Mouse (Mus musculus) lung, postnatal 4 days (tissue): ENCODE data around the gene Tbc1d23.
"Not testable (repeated sequence)": the region's sequence is repeated elsewhere in the genome, so short reads cannot be mapped to it uniquely, and the experiment has no call there.

ENCODE experiments used
- DNase-seq, 2 experiments: peaks; one replicate each; pipeline ENCODE4 v3.0.0; 2021

Tbc1d23 gene

DNA sequence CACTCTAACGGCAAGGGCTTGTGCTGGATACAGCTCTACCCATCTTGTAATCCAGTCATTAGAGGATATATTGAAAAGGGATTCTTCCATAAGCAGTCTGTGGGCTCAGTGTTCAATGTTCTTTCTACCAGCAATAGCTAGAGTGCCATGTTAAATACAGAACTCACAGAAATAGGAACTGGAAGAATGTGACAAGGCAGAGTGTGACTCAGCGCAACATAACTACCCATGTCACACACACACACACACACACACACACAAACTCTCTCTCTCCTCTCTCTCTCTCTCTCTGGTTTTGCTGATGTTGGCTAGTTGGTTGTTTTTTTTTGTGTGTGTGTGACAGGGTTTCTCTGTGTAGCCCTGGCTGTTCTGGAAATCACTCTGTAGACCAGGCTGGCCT lies 20.3 kb downstream of the Tbc1d23 start:
- no peak for DNase-seq

DNA sequence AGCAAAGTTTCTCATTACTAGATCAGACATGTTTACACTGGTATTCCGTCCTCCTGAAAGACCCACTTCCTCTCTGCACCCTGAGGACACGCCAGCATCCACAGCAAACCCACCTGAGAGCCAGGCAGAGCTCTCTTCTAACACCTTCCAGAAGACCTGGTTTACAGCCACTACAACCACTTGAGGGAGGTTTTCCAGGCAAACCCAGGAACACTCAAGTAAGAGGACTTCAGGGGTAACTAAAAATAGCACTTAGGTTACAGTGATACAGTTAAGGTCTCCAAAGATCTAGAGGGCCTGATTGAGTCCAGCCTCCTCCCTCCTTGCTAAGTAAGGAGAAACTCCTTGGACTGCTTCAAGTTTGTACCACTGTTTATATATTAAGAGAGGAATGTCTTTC lies 23.0 kb downstream of the Tbc1d23 start:
- peak in 1 of 2 experiments; percentile 35 for DNase-seq

DNA sequence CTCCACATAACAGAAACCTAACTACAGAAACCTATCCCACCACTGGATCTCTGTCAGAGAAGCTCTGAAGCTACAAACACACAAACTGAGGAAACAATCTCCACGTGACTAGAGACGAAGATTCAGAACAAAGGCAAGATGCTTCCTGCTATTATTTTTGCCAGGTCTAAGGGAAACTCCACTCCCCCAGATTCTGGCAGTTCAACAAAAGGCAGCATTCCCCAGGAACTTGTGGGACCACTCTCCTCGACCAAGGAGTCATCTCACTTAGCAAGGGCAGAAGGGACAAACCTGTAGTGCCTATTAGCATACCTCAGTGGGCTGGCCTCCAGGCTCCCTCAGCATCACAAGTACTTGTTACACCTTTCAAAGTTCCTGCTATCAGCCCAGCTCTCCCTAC lies 34.0 kb downstream of the Tbc1d23 start:
- DNase-seq: no peak

DNA sequence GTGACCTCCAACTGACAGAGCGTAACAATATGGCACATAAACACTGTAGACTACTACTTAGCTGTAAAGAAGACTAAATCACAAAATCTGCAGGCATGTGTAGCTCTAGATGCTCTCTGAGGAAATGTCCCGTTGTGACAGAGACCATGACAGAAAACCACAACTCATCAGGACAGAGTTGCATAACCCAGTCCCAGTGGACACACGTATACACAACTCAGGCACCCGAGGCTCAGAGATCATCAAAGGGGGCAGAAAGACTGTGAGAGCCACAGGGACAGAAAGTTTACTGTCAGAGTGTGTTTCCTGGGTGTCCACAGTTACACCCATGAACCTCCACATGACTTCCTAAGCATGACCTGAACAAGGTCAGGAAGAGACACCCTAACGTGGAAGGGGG lies 34.7 kb downstream of the Tbc1d23 start:
- DNase-seq: no peak

DNA sequence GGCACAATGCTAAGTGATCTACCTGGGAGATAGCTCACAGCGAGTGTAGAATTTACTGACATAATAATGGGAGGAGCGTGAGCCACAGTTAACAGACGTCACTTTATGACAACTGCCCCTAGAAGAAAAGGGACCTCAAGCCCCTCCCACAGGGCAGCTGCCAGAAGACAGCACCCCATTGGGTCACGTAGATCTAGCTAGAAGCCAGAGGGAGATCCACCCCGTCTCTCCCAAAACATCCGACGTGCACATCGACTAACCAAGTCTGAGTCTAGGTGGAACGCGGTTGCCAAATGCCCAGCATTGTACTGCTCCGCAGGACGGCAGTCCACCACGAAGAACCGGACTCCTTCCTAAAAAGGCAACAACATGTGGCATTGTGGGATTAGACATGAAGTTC lies 40.1 kb downstream of the Tbc1d23 start:
- no peak for DNase-seq

DNA sequence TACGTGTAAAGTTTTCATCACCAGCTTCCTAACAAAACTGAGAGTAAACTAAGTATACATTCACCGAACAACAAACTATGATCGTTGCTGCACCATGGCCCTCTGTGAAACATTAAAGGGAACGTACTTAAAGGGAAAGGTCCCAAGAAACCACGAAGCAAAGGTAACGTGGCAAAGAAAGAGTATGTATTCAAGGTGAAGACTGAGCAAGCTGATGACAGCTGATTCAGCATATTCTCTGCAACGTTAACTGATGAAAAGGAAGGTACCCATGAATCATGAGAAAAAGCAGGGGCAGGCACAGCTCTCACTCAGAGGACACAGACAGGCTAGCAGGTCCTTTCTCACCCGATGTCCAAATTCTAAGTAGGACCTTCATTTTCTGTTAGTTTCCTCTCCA lies 40.9 kb downstream of the Tbc1d23 start:
- DNase-seq: no peak

DNA sequence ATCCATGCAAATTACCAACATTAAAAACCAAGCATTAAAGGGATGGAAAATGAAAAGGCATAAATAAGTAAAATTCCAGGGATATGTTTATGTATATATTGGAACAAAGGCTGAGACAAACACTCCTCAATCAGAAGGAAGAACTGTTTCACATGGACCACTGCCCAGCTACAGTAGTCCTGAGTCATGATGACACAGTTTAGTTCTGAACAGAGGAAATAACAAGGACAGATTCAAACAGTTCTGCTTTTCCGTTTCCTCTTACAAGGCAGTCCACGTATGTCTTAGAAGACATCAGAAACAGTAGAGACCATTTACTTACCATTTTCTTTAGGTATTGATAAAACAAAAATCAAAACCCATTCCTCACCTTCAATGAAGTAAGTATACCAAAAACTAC lies 41.8 kb downstream of the Tbc1d23 start:
- no peak for DNase-seq

DNA sequence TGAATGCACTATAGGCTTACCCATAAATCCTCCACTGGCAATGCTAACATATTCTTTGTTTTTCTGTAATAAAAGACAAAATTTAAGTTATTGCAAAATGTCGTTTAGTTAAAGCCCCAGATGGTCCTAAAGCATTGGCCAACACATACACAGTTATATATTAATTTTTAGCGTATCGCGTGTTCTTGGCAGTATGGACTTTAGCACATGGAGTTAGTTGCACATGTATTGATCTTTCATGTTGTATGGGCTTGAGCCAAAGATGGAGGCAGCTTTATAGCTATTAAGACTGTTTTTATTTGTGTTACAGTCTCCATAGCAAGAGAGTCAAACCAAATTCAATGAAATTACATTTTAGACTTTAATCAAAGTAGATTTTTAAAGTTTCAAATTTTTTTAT lies 44.7 kb downstream of the Tbc1d23 start:
- no peak for DNase-seq

DNA sequence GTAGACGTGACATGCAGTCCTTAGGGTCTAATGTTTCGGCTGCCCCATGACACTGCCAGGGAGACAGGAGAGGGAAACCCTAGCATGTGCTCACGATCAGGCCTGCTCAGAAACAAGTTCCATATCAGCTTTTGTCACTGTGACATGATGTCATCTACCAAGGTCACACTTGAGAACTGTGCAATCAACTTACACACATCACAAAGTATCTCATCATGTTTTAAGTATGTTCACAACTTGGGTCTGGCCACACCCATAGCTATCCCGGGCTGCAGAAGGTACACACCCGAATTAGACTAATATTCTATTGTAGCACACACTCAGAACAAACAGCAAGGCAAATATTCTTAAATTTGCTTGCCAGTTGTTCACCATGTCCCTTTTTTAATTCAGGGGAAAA lies 49.3 kb downstream of the Tbc1d23 start:
- DNase-seq: no peak

DNA sequence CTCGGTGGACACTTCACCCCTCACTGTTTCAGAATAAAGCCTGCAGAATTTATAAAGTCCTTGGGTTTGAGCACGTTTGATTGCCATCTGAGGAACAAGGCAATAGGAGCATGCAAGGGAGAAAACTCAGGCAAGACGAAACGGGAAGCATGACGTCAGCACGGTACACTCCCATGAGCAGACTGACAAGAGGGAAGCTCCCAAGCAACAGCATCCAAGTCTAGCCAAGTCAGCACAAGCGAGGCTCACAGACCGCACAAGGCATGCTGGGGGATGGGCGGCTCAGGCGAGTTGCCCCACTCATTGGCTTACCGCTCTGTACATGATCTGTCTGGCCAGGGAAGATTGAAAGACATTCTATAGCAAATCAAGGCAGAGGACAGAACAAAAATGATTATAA lies 50.1 kb downstream of the Tbc1d23 start:
- DNase-seq: peak; percentile 28 to 34

DNA sequence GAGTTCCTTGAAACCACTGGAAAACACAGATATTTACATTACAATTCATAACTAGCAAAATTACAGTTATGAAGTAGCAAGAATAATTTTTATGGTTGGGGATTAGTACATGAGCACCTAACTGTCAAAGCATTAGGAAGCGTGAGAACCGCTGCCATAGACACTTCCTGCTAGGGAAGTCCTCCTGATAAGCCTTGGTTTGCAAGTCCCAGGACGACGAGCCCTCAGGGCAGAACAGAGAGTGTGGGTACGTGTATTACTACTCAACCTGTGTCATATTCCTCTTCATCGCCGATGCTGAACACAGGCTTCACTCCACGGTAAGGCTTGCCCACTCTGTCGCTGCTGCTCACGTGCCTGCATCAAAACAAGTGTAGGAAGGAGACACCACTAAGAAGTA lies 53.6 kb downstream of the Tbc1d23 start:
- DNase-seq: no peak

DNA sequence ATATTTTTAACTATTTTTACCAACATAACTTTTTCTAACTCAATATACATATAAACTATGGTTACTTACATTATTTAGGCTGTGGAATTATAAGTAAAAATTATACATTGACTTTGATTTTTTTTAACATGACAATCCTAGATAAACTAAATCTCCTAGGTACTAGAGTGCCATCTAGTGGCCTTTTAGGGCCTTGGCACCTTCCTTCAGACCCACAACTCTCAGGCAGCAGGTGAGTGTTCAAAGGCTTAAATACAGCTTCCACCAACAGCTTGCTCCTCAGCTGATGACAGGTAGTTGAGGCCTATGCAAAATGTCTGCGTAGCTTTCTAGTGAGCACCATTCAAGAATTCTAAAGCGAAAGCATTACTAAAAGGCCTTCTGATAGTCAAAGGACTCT lies 54.0 kb downstream of the Tbc1d23 start:
- DNase-seq: peak in 1 of 2 experiments; percentile 28

DNA sequence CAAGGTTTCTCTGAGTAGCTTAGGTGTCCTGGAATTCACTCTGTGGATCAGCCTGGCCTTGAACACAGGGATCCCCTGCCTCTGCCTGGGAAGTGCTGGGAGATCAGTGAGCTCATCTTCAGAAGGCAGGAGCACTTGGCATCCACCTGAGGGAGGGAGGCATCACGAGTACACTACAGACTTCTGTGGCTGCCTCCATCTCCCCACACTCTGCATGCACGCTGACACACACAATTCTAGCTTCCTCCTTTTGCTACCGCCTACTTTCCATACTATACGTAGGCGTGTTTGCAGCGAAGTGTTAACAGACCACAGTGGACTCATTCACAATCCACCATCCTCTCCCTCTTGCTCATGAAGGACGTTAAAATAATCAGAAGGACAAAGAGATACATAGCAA lies 55.0 kb downstream of the Tbc1d23 start:
- no peak for DNase-seq

DNA sequence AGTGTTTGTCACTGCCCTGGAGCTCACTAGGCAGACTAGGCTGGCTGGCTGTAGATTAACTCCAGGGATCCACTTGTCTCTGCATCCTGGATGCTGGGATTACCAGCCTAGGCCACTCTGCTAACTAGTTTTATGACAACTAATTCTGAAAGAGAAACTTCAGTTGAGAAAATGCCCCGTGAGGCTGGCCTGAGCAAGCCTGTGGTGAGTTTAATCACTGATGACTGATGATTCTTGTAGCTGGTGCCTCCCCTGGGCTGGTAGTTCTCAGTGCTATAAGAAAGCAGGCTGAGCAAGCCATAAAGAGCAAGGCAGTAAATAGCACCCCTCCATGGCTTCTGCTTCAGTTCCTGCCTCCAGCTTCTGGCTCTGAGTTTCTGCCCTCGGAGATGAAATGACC lies 55.6 kb downstream of the Tbc1d23 start:
- DNase-seq: no peak

DNA sequence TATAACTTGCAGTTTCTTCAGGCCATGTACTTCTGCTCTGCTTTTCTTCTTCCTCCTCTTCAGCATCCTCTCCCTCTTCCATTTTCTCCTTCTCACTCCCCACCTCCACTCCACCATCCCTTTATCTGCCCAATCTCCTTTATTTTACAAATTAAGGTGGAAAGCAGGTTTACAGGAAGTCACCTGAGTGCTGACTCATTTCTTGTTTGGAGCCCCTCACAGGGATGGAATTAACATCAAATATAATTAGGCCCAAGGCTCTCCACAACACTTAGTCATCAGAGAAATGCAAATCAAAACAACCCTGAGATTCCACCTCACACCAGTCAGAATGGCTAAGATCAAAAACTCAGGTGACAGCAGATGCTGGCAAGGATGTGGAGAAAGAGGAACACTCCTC lies 56.8 kb downstream of the Tbc1d23 start:
- not testable (repeated sequence) for DNase-seq

DNA sequence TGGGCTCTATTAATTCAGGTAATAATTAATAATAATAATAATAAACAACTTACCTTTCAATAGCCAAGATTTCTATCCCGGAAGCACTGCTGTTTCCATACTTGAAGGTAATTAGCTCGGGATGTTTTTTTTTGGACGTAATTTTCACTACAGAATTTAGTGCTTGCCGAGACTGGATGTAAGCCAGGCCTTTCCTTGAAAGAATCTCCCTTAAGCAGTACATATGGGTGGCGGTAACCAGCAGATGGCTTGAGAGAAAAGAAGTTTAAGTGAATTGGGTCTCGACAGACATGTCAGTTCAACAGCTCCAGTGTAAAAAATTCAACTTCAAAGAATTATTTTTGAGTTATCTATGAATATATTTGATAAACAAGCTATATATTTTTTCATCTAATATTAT lies 59.7 kb downstream of the Tbc1d23 start:
- DNase-seq: no peak

DNA sequence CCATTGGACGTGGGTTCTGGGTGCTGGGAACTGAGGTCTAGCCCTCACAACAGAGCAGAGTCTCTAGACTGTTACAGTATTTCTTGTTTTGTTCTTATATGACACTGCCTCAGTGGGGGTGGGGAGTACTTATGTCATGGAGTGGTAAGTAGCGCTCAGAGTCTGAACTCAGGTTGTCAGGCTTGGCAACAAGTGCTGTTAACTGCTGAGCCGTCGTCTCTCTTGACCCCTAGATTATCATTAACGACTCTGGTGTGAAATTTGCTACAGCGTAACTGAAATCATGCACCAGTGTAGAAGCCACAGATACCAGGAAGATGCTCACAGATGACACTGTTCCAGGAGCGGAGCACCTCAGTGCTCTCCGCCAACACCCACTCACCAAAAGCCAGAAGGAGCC lies 60.1 kb downstream of the Tbc1d23 start:
- no peak for DNase-seq

DNA sequence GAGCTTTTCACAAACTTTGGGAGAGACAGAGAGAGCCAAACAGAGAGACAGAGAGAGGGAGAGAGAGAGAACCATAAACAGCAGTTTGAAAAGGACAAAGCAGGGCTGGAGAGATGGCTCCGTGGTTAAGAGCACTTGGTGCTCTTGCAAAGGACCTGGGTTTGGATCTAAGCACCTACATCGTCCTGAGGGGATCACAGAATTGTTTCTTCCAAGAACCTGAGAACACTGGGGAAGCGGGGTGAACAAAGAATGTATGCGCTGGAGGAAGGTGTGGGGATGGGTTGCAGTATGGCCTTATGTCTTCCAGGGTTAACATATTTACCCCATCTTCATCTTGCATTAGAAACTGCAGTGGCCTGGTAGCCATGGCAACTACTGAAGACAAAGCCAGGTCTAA lies 63.1 kb downstream of the Tbc1d23 start:
- no peak for DNase-seq

DNA sequence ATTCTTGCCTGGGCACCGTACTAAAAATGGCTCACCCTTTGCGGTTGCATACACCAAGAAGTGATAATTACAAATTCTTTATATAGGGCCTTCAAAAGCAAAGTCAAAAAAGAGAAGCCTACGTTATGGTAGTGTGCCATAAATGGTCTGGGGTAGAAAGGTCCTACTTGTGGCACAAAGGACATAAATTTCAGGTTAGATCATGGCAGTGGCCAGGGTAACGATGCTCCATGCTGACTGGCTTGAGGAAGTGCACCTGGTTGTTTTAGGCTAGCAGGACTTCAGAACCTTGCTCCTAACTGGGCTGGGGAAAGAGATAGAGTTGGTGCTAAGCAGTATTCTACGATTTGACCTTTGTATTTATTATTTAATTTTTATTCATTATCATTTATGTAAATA lies 63.8 kb downstream of the Tbc1d23 start:
- no peak for DNase-seq

DNA sequence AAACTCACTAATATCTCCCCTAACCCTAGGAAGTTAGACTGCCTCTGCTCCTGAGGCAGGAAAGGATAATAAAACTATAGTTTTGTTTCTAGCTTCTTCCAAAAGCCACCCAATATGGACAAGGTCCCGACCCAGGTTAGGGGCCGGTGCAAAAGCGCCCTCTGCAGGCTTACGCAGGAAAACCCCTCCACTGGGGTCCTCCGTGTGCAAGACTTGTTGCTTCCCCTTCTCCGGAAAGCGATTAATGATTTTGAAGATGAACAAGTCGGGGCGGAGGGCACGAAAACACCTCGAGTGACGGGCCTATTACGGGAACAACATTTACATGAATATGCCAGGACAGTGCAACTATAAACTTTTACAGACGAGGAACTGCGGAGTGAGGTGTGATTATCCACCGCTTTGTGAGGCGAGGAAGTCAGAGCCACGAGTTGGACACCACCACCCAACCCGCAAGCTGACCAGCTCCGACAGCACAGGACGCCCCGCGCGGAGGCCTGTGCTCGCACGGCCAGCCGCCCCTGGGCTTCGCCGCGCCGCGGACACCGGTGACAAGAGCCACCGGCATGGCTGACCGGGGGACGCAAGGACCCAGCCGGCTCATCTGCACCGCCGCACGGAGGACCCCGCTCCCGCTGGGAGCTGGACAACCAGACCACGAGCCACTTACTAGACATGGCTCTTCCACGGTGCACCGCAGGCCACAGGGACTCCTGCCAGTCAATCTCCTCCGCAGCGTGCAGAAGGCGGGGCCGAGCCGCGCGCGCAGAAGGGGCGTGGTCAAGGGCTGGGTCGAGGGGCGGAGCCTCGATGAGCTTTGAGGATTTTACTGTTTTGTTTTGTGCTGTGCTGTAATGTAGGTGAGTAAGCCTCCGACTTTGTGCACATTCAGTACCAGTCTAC lies 64.4 kb downstream of the Tbc1d23 start, which contains the start of gene Nit2:
Gene Nit2 (minus strand): TSS at position 731 of the 903 bp plus-strand sequence.
- DNase-seq: peak; percentile 94 to 96

DNA sequence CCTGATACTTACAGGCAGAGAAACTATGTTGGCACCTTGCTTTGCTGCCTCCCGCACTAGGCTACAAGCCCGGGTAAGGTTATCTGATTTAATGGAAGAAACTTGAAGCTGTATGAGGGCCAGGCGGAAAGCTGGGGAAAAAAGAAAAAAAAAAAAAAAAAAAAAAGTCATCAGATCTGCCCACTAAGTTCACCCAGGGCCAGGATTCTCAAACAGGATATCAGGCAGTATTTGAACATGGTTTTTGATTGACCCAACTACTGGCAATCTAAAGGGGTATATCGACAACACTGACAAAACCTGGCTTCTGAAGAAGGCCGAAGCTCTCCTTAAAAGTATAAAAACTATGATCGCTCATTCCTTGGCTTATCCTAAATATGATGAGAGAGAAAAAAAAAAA lies 65.2 kb downstream of the Tbc1d23 start:
- no peak for DNase-seq

DNA sequence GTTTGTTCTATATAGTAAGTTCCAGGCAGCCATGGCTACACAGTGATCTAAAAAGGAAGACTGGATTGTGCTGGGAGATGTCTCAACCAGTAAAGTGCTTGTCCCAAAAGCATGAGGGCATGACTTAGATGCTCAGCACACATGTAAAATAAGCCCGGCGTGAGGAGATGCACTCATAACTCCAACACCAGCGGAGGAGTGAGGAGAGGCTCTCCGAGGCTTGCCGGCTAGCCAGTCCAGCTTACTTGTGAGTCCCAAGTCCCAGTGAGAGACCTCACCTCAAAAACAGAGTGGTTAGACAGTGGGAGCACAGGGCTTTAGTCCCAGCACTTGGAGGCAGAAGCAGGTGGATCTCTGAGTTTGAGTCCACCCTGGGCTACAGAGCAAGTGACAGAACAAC lies 66.1 kb downstream of the Tbc1d23 start:
- no peak for DNase-seq

DNA sequence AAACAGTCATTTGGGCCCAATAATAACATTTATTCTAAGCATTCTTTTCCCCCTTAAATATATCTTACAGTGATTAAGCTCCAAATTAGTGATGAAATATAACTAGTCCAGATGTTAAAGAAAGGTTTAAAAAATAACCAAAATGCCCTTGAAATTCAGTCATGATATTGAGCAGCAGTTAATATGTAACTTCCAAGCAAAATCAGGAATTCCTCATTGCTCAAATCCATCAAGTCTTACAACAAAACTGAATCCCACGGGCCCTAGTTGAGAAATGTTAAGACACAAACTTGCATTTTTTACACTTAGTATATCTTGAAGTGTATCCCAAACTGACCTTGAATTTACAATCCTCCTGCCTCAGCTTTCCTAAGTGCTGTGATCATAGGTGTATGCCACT lies 67.6 kb downstream of the Tbc1d23 start:
- no peak for DNase-seq

DNA sequence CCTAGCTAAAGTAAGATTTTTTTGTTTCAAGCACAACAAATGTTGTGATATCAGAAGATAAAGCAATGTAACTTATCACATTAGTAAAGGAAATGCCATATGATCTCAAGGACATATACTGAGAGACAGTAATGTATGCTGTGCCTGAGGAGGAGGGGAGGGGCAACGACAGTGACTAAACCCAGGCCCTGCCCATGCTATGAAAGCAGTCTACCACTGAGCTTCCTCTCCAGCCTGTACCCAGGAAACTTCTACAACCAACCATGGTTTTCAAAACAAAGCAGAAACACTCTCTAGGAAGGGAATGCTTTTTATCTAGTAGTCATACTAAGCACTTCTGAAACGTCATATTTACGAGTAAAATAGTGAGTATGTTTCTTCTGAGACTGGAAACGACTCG lies 68.5 kb downstream of the Tbc1d23 start:
- no peak for DNase-seq

DNA sequence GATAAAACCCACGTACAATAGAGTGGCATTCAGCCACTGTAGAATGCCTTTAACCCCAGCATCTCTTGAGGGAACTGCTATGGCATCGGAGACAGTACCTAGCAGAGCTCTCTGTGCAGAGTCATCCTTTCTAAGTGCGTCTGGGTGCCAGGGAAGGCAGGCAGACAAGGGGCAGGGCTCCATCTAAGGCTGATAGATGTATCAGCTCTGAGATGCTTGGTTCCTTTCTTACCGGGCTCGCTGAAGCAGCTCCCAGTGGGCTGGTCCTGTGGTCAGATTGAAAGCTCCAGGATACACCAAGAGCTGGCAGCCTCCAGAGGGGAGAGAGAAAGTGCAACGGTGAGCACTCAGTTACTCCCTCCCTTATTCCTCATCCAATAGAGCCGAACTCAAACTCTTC lies 71.5 kb downstream of the Tbc1d23 start:
- no peak for DNase-seq
